Mouse (Mus musculus) kidney, postnatal 0 days (tissue): ENCODE data around the gene Scarf1. TPM values are rescaled to one million over a fixed set of nuclear protein-coding genes. Genes with fewer than 3 reads are reported as not detected.

Experiments
- ATAC-seq: fragments of 200-750 bp; cut with Nextera tagmentation; replicated peaks from 2 replicates; pipeline ENCODE4 v1.8.0; 2017; ENCODE audit warnings: low read depth, moderate number of reproducible peaks, moderate TSS enrichment, moderate library complexity; ENCODE audit not compliant: low FRiP score
- DNase-seq: peaks from one replicate; pipeline ENCODE4 v3.0.0-alpha.2; 2016; ENCODE audit warnings: low spot score
- H3K27ac ChIP-seq: fragments of 300-500 bp; sonication (generic); 2 replicates; pipeline ENCODE4 v1.5.1; 2014; ENCODE audit warnings: mild to moderate bottlenecking
- H3K27me3 ChIP-seq: fragments of 300-500 bp; sonication (generic); 2 replicates; pipeline ENCODE4 v1.6.1; 2014; ENCODE audit warnings: low read length, mixed read lengths; ENCODE audit not compliant: insufficient read depth
- H3K36me3 ChIP-seq: fragments of 300-500 bp; sonication (generic); 2 replicates; pipeline ENCODE4 v1.6.1; 2014; ENCODE audit warnings: low read length, mixed read lengths; ENCODE audit not compliant: insufficient read depth
- H3K4me1 ChIP-seq: fragments of 300-500 bp; sonication (generic); replicated peaks from 2 replicates; pipeline ENCODE4 v1.6.1; 2014; ENCODE audit warnings: antibody characterized with exemption, low read length, mixed read lengths; ENCODE audit not compliant: insufficient read depth
- H3K4me2 ChIP-seq: fragments of 300-500 bp; sonication (generic); 2 replicates; pipeline ENCODE4 v1.6.1; 2014; ENCODE audit warnings: mild to moderate bottlenecking, low read length, moderate library complexity, mixed read lengths
- H3K4me3 ChIP-seq: fragments of 300-500 bp; sonication (generic); replicated peaks from 2 replicates; pipeline ENCODE4 v1.5.1; 2014; ENCODE audit warnings: low read depth, low read length
- H3K9ac ChIP-seq: fragments of 300-500 bp; sonication (generic); 2 replicates; pipeline ENCODE4 v1.6.1; 2014; ENCODE audit warnings: low read depth, low read length
- H3K9me3 ChIP-seq: fragments of 300-500 bp; sonication (generic); replicated peaks from 2 replicates; pipeline ENCODE4 v1.6.1; 2016; ENCODE audit warnings: low read length, inconsistent platforms, mixed read lengths
- CTCF ChIP-seq: IDR thresholded peaks from 2 replicates; pipeline ENCODE4 v1.5.1; 2016; ENCODE audit warnings: antibody characterized with exemption, low read depth, mild to moderate bottlenecking, moderate library complexity
- WGBS: fragments of 180-500 bp; shearing (Covaris S2); extraction: QIAGEN DNeasy Blood & Tissue Kit; methylation state at CpG from one replicate; pipeline ENCODE4 v1.1.7; 2014; 5-methylcytosine and 5-hydroxymethylcytosine counted together
- polyA plus RNA-seq: library from polyadenylated mRNA; unstranded; fragments of >200 nt; fragmentation: Nextera tagmentation; extraction: Ambion mirVana; gene quantifications from 2 replicates; pipeline ENCODE4 v1.2.1, GENCODE M21; 2015

Gene Scarf1
- polyA plus RNA-seq, 1 experiment from 2014 or later = 14.4 TPM

DNA sequence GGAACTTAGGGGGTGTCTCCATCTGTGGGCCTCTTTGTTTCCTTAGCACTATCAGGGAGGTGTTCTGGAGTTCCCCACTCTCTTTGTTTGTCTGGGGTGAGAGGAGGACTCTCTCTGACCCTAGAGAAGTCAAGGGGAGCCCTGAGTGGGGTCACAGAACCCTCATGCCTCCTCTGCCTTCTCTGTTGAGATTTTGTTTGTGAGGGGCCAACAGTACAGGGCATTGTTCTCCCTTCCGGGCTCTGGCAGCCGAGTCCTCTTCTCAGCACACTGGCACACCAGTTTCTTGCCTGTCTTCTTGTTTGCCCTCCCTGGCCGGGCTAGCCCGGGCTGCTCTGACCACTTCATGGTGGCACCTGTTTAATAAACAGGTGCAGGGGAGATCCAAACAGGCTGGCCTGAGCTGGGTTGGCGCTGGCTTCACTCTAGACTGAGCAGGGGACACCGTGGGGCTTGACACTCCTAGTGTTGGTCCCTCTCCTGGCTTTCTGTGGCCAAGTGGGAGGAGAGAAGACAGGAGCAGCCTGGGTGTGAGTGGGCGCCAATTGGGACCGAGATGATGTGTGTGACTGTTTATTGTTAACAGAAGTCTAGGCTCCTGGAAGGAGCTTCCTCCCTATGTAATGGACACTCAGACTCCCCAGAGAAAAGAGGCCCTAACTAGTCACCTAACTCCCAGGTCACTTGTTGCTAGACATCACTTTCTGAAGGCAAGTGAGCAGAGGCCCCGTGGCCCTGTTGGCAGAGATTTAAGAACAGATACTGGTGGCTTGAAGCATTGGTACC lies 25.0 kb downstream of the Scarf1 start:
- H3K4me1 ChIP-seq = peaks cover 25% of the 10 kb centered on the region; the same call in 1 of the 2 replicates
- H3K27ac ChIP-seq = peak overlapping the region; percentile 77
- H3K4me3 ChIP-seq = no peak overlapping the region
- WGBS = 50% methylated on average over 9 of the region's 9 CpGs
- no peak overlapping the region for H3K4me2 ChIP-seq
- no peak for DNase-seq
- no peak for TF ChIP-seq CTCF
- no peaks in the 10 kb centered on the region for H3K27me3 ChIP-seq
- H3K36me3 ChIP-seq = 0 out of 2 replicates have a peak, but pooled peaks cover 2% of the 10 kb centered on the region
- no peak overlapping the region for H3K9ac ChIP-seq
- no peak for ATAC-seq
- H3K9me3 ChIP-seq = no peaks in the 10 kb centered on the region

DNA sequence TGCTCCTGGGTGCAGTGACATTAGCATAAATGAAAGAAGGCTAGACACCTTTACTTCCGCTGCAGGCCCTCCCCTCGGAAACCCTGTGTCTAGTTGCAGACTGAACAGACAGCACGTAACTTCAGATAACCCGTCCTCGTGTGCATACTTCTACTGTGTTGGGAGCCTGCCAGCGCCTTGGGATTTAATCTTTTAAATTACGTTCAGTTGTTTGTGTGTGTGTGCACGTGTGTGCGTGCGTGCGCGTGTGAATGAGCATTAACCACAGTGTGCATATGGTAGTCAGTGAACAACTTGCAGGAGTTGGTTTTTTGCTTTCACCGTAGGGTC lies 25.6 kb downstream of the Scarf1 start:
- WGBS = 76% methylated on average over 13 of the region's 13 CpGs
- Histone ChIP-seq H3K9me3 (no peaks in the 10 kb centered on the region), H3K36me3 (0 out of 2 replicates have a peak, but pooled peaks cover 2% of the 10 kb centered on the region), H3K27ac (peak overlapping the region; percentile 77), H3K9ac (no peak overlapping the region), H3K4me2 (no peak overlapping the region), H3K27me3 (no peaks in the 10 kb centered on the region), H3K4me3 (no peak overlapping the region), H3K4me1 (peaks cover 25% of the 10 kb centered on the region; the same call in 1 of the 2 replicates)
- DNase-seq (no peak), ATAC-seq (no peak)
- TF ChIP-seq CTCF = no peak

DNA sequence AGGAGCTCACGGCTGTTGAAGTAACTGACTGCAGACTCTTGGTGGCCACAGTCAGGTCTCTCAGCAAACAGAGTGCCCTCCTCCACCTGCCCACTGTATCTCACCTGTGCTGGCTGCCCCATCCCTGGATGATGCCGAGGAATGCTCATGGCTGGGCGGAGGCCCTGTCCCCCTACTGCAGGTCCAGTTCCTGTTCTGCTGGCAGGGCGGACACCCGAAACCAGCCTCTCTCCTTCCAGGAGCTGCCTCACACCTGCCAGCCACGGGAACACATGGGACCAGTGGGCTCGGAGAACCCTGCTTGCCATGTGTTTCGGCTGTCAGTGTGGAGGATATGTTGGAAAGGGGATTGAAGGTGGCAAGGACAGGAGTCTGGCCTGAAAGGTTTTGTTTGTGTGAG lies 26.9 kb downstream of the Scarf1 start:
- H3K4me1 ChIP-seq = peaks cover 21% of the 10 kb centered on the region; the same call in 1 of the 2 replicates
- H3K9me3 ChIP-seq = no peaks in the 10 kb centered on the region
- ATAC-seq (no peak), DNase-seq (no peak)
- 71% methylated on average over 8 of the region's 8 CpGs for WGBS
- no peaks in the 10 kb centered on the region for H3K27me3 ChIP-seq
- no peak overlapping the region for H3K27ac ChIP-seq
- H3K4me2 ChIP-seq = no peak overlapping the region
- H3K9ac ChIP-seq = no peak overlapping the region
- H3K4me3 ChIP-seq = no peak overlapping the region
- H3K36me3 ChIP-seq = 0 out of 2 replicates have a peak, but pooled peaks cover 2% of the 10 kb centered on the region
- no peak for TF ChIP-seq CTCF

DNA sequence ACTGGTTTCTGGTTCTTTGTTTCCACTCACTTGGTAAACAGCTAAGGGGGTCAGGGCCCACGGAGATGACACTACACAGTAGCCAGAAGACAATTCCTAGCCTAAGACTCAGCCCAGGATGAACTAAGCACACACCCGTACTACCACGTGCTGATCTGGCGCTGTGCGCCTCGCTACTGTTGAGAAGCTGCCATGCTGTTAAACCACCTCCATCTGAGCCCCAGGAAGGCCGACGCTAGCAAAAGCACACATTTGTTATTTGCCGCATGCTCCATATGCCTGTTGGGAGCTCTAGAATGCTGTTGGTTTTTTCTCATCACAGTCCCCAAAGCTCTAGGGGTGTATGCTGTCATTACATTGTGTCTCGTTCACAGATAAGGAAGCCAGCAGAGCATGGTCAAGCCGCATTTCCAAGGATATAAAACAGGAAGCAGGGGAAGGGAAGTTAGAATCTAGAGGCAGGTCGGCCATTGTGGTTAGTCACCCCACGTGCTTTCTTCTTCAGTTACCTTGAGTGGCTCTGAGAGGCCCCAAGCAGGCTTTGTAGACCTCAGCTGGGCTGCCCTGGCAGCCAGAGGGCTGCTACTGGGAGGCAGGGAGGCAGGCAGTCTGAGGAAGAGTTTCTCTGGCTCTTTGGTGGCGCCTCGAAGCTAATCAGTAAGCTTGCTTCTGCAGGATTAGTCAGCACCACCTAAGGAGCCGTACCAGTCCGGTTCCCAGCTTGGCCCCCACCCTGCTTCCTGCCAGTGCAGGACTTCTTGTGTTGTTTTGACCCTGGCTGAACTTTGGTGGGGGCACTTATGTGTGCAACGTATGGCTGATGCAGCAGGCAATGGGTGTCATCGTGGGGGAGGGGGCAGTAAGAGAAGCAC lies 27.6 kb downstream of the Scarf1 start:
- no peak for TF ChIP-seq CTCF
- ATAC-seq (peak; percentile 73), DNase-seq (no peak)
- Histone ChIP-seq H3K36me3 (0 out of 2 replicates have a peak, but pooled peaks cover 2% of the 10 kb centered on the region), H3K27ac (peak overlapping the region; percentile 47; the same call in 1 of the 2 replicates), H3K9ac (no peak overlapping the region), H3K4me3 (no peak overlapping the region), H3K27me3 (no peaks in the 10 kb centered on the region), H3K4me1 (peaks cover 16% of the 10 kb centered on the region; the same call in 1 of the 2 replicates), H3K4me2 (no peak overlapping the region), H3K9me3 (no peaks in the 10 kb centered on the region)
- 69% methylated on average over 19 of the region's 19 CpGs for WGBS

DNA sequence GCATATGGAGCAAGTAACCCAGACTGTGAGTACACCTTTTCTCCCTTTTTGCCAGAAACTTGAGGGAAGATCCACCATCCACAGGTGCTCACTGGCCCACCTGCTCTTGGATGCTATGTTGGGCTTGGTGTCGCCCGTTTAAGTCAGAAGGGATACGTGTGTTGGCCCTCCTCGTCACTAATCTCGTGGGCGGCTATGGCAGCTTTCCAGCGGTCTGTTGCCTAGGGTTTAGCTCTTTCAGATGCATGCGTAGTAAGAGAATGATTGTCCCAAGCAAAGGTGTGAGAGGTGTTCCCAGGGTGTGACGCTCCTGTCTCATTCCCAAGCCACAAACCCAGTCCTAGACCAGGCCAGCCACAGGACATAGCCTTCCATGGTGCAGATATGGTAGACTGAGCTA lies 31.4 kb downstream of the Scarf1 start:
- no peak for ATAC-seq
- H3K4me1 ChIP-seq = peaks cover 5% of the 10 kb centered on the region; the same call in 1 of the 2 replicates
- WGBS = 79% methylated on average over 9 of the region's 9 CpGs
- H3K36me3 ChIP-seq = 0 out of 2 replicates have a peak, but pooled peaks cover 2% of the 10 kb centered on the region
- DNase-seq = no peak
- no peak for TF ChIP-seq CTCF
- H3K4me3 ChIP-seq = no peak overlapping the region
- H3K4me2 ChIP-seq = no peak overlapping the region
- no peak overlapping the region for H3K27ac ChIP-seq
- no peaks in the 10 kb centered on the region for H3K9me3 ChIP-seq
- H3K9ac ChIP-seq = no peak overlapping the region
- H3K27me3 ChIP-seq = no peaks in the 10 kb centered on the region

DNA sequence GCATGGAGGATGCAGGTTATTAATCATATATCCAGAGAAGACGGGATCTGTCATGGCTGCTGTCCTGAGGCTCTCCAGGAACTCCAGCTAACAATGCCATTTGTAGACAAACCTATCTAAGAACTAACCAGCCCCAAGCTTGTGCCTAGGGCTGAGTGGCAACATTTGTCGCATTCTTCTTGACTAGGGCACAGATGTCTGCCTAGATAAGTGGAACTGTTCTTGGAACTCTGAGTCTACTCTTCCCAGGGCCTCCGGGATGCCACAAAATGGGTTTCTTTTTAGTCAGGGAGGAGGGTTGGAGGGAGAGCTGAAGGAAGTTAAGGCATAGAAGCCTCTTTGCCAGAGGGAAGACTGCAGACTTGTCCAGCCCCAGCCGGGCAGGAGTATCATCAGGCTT lies 32.7 kb downstream of the Scarf1 start:
- Histone ChIP-seq H3K27ac (no peak overlapping the region), H3K4me3 (no peak overlapping the region), H3K36me3 (0 out of 2 replicates have a peak, but pooled peaks cover 2% of the 10 kb centered on the region), H3K27me3 (no peaks in the 10 kb centered on the region), H3K4me1 (peaks cover 8% of the 10 kb centered on the region; the same call in 1 of the 2 replicates), H3K4me2 (no peak overlapping the region), H3K9me3 (no peaks in the 10 kb centered on the region), H3K9ac (no peak overlapping the region)
- no peak for ATAC-seq
- DNase-seq = no peak
- TF ChIP-seq CTCF = no peak
- 73% methylated on average over 4 of the region's 4 CpGs for WGBS
